ENCODE assay signal across 8 mouse cellular contexts in genomic region chr11:61504713-61505257, GRCm38 (mm10). TPM values are rescaled to one million over a fixed set of nuclear protein-coding genes. Genes with fewer than 3 reads are reported as not detected.
A peak's percentile ranks its signal among the peaks of the same experiment; 100 is the strongest.
DNase-seq lines count a peak whose midpoint lies in the region; ATAC-seq lines count a peak whose summit lies in the region.

TSS of gene B9d1 (plus strand) at chr11:61505144.

- no peaks in the 10 kb centered on the region for H3K36me3 ChIP-seq in intestine, embryonic 14.5 days (ENCODE audit: control insufficient read depth, insufficient read depth, low read length)

- DNase-seq in adrenal gland, adult 18-20 months (ENCODE audit: low spot score in 2 of 2): peak; percentile 94 to 96
- DNase-seq in embryo, embryonic 11 days: peak; percentile 97
- peak; percentile 91 for DNase-seq in gastrocnemius, postnatal 25 days
- DNase-seq in intestine, embryonic 14.5 days (ENCODE audit: low spot score): peak; percentile 99
- peak; percentile 98 to 99 for DNase-seq in left cerebral cortex, postnatal 14 days (ENCODE audit: low spot score in 2 of 2)
- DNase-seq in mesoderm, embryonic 11.5 days (ENCODE audit: low read depth, low spot score): peak; percentile 98
- DNase-seq in right cerebral cortex, postnatal 36 days (ENCODE audit: low spot score in 2 of 2): peak; percentile 95 to 96
- DNase-seq in yolk sac, embryonic 10.5 days (ENCODE audit: low spot score): peak; percentile 92

- H3K4me2 ChIP-seq in intestine, embryonic 14.5 days (ENCODE audit: low read length): peak within 1 kb of the TSS; percentile 74

- H3K27me3 ChIP-seq in intestine, embryonic 14.5 days (replicated peaks; ENCODE audit: control insufficient read depth, insufficient read depth, low read length): no peaks in the 10 kb centered on the region

- peak within 1 kb of the TSS; percentile 72 for H3K9ac ChIP-seq in intestine, embryonic 14.5 days (ENCODE audit: low read length)

- H3K4me1 ChIP-seq in intestine, embryonic 14.5 days (replicated peaks; ENCODE audit: control insufficient read depth, insufficient read depth, low read length): 0 out of 2 replicates have a peak, but pooled peaks cover 5% of the 10 kb centered on the region

- under 1% methylated on average over 39 of the region's 39 CpGs for WGBS in intestine, embryonic 14.5 days

- H3K9me3 ChIP-seq in intestine, embryonic 14.5 days (ENCODE audit: control insufficient read depth, low read length): no peaks in the 10 kb centered on the region

- peak; percentile 90 for ATAC-seq in intestine, embryonic 14.5 days (replicated peaks; ENCODE audit: low FRiP score, low TSS enrichment, low read depth)

- H3K27ac ChIP-seq in intestine, embryonic 14.5 days (ENCODE audit: low read depth): peak within 1 kb of the TSS; percentile 76

- peak within 1 kb of the TSS; percentile 71 for H3K4me3 ChIP-seq in intestine, embryonic 14.5 days (ENCODE audit: low read depth, low read length)

- intact Hi-C loops in left cerebral cortex, postnatal 14 days (cut with DNase I): loop anchor here (5.0 to 10.0 kb wide), 4 partner anchors 87 to 400 kb away; no protein-coding TSS in a partner anchor

RNA-seq across cellular contexts. Expression of gene B9d1, which starts in this region (rescaled TPM):
- total RNA-seq in adrenal gland, adult 18-20 months (2021): 10 to 100 TPM; 14.4 to 14.8 TPM
- total RNA-seq in gastrocnemius, postnatal 25 days (2021): 1 to 10 TPM; 5.5 to 7.4 TPM
- 34.4 and 37.3 TPM in 2 replicates for polyA plus RNA-seq in intestine, embryonic 14.5 days (2014; fragmentation: Nextera tagmentation; extraction: Ambion mirVana)
- total RNA-seq in left cerebral cortex, postnatal 14 days (2021): 10 to 100 TPM; 38.0 to 44.1 TPM

Comparison
In these comparisons a context has a peak if more than half of its experiments do, and no peak if none do; other contexts are left out.
1. Peak in every context shown above with its lines: DNase-seq, ATAC-seq, H3K4me3 ChIP-seq and H3K27ac ChIP-seq.